Mouse (Mus musculus): Measurements from ENCODE around the gene Tagln2.

DNA sequence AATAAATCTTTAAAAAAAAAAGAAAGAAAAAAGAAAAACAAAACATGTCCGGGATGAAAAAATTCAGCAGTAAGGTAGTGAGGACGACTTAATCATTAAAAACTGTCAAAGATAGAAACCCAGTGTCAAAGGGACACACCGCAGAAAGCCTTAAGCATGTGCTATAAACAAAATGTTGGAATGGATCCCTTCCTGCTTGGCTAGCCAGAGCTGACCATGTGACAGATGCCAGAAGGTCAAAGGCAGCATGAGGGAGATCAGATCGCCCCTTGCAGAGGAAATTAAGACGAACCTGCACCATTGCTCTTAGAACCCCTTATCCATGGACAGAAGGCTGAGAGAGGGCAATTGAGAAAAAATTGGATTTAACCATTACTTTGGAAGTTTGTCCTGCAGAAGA lies 30.5 kb upstream of the Tagln2 start:
- TF ChIP-seq CTCF (conservative IDR thresholded peaks at IDR 0.05; ENCODE audit: low read length), result no peak
- no peak for TF ChIP-seq POU5F1 (IDR thresholded peaks at IDR 0.05; ENCODE audit: borderline replicate concordance, low read length)
- TF ChIP-seq NANOG (IDR thresholded peaks at IDR 0.05; ENCODE audit: borderline replicate concordance, low read length), result no peak
